Mouse (Mus musculus) hindbrain, embryonic 15.5 days (tissue): ENCODE results near the gene Rnf222. TPM values are rescaled to one million over a fixed set of nuclear protein-coding genes. Genes with fewer than 3 reads are reported as not detected.

Experiments used
- ATAC-seq: fragments of 200-750 bp; cut with Nextera tagmentation; 2 replicates; pipeline ENCODE4 v1.8.0; 2017; ENCODE audit warnings: low read depth, moderate number of reproducible peaks, moderate TSS enrichment; ENCODE audit not compliant: low FRiP score
- H3K27ac ChIP-seq: fragments of 300-500 bp; sonication (generic); replicated peaks from 2 replicates; pipeline ENCODE4 v1.5.1; 2015; ENCODE audit warnings: mild to moderate bottlenecking, inconsistent platforms
- H3K27me3 ChIP-seq: fragments of 300-500 bp; sonication (generic); 2 replicates; pipeline ENCODE4 v1.6.1; 2015; ENCODE audit warnings: control low read depth, inconsistent platforms
- H3K36me3 ChIP-seq: fragments of 300-500 bp; sonication (generic); 2 replicates; pipeline ENCODE4 v1.6.1; 2015; ENCODE audit warnings: control low read depth, inconsistent platforms
- H3K4me1 ChIP-seq: fragments of 300-500 bp; sonication (generic); replicated peaks from 2 replicates; pipeline ENCODE4 v1.6.1; 2015; ENCODE audit warnings: control low read depth, inconsistent platforms
- H3K4me2 ChIP-seq: fragments of 300-500 bp; sonication (generic); 2 replicates; pipeline ENCODE4 v1.6.1; 2015; ENCODE audit warnings: moderate library complexity, mild to moderate bottlenecking, inconsistent platforms
- H3K4me3 ChIP-seq: fragments of 300-500 bp; sonication (generic); 2 replicates; pipeline ENCODE4 v1.5.1; 2015; ENCODE audit warnings: mild to moderate bottlenecking, inconsistent platforms
- H3K9ac ChIP-seq: fragments of 300-500 bp; sonication (generic); 2 replicates; pipeline ENCODE4 v1.6.1; 2015; ENCODE audit warnings: inconsistent platforms
- H3K9me3 ChIP-seq: fragments of 300-500 bp; sonication (generic); 2 replicates; pipeline ENCODE4 v1.6.1; 2016; ENCODE audit warnings: control low read depth, inconsistent platforms
- WGBS: fragments of 180-500 bp; shearing (Covaris S2); methylation state at CpG from one replicate; pipeline ENCODE4 v1.1.7; 2015; 5-methylcytosine and 5-hydroxymethylcytosine counted together
- polyA plus RNA-seq: library from polyadenylated mRNA; unstranded; fragments of >200 nt; fragmentation: Nextera tagmentation; extraction: Ambion mirVana; gene quantifications from 2 replicates; pipeline ENCODE4 v1.2.1, GENCODE M21; 2015

Rnf222 gene
- polyA plus RNA-seq, 1 experiment from 2014 or later = not detected

DNA sequence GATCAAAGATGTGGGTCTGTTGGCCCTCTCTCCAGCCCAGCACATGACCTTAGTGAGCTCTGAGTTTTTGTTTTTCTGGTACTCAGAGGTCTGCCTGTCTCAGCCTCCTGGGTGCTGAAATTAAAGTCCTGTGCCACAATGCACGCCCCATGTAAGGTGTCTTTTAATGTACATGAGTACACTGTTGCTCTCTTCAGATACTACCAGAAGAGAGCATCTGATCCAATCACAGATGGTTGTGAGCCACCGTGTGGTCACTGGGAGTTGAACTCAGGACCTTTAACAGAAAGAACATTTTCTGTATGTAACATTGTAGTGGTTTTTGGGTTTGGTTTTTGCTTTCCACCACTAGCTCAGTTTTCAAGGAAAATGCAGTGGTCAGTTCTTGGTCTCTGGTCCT is 15.4 kb downstream of the Rnf222 start:
- Histone ChIP-seq H3K4me1 (peaks cover 17% of the 10 kb centered on the region), H3K9ac (no peak overlapping the region), H3K27ac (no peak overlapping the region), H3K4me2 (no peak overlapping the region), H3K27me3 (no peaks in the 10 kb centered on the region), H3K36me3 (peaks cover 46% of the 10 kb centered on the region), H3K9me3 (no peaks in the 10 kb centered on the region), H3K4me3 (no peak overlapping the region)
- ATAC-seq = no peak
- 95% methylated on average over 2 of the region's 2 CpGs for WGBS

DNA sequence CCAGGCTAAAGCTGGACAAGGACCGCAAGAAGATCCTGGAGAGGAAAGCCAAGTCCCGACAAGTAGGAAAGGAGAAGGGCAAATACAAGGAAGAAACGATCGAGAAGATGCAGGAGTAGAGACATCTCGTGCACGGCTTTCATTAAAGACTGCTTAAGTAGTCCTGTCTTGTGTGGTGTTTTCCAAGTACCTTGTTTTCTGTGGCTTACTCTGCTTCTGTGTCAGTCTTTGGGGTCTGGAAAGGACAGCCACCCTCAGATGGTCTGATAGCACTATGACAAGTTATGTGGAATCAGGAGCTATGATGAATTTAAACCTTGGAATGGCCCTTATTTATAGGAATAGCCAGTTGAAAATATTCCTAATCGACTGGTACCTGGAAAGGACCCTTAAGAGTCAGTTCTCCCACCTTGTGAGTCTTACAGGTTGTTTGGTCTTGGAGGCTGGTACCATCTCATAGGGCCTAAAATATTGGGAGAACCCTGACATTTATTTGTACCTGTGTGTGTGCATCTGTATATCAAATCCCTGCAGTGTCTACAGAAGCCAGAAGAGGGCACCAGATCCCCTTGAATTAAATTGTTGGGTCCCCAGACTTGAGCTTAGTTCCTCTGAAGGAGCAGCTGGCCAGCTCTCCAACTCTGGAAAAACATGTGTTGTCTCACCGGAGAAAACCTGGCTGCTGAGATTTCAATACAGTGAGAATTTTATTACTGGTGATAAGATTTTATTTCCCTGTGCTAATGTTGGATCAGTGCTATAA is 16.2 kb downstream of the Rnf222 start:
- H3K4me3 ChIP-seq = no peak overlapping the region
- H3K9me3 ChIP-seq = no peaks in the 10 kb centered on the region
- H3K4me2 ChIP-seq = no peak overlapping the region
- ATAC-seq = no peak
- H3K9ac ChIP-seq = no peak overlapping the region
- 84% methylated on average over 8 of the region's 8 CpGs for WGBS
- H3K4me1 ChIP-seq = peaks cover 17% of the 10 kb centered on the region
- H3K36me3 ChIP-seq = peaks cover 46% of the 10 kb centered on the region
- no peak overlapping the region for H3K27ac ChIP-seq
- no peaks in the 10 kb centered on the region for H3K27me3 ChIP-seq

DNA sequence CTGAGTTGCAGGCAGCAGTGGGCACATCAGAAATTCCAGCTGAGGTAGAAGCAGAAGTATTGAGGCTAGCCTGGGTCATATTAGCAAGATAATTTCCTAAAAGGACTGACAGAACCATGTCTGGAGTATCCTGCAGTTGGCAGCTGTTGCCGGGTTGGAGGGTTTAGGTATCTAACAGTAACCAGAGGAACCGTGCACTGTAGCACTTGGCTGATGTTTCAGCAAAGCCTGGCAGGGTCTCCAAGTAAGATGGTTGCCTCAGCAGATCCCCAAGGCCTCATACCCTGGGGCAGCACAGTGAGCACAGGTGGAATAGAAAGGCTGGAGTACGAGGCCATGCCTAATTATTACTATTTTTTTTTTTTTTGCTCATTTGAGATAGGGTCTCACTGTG is 16.8 kb downstream of the Rnf222 start:
- Histone ChIP-seq H3K36me3 (peaks cover 46% of the 10 kb centered on the region), H3K27me3 (no peaks in the 10 kb centered on the region), H3K9ac (no peak overlapping the region), H3K9me3 (no peaks in the 10 kb centered on the region), H3K27ac (no peak overlapping the region), H3K4me1 (peaks cover 17% of the 10 kb centered on the region), H3K4me3 (no peak overlapping the region), H3K4me2 (no peak overlapping the region)
- WGBS = 84% methylated on average over 3 of the region's 3 CpGs
- no peak for ATAC-seq

DNA sequence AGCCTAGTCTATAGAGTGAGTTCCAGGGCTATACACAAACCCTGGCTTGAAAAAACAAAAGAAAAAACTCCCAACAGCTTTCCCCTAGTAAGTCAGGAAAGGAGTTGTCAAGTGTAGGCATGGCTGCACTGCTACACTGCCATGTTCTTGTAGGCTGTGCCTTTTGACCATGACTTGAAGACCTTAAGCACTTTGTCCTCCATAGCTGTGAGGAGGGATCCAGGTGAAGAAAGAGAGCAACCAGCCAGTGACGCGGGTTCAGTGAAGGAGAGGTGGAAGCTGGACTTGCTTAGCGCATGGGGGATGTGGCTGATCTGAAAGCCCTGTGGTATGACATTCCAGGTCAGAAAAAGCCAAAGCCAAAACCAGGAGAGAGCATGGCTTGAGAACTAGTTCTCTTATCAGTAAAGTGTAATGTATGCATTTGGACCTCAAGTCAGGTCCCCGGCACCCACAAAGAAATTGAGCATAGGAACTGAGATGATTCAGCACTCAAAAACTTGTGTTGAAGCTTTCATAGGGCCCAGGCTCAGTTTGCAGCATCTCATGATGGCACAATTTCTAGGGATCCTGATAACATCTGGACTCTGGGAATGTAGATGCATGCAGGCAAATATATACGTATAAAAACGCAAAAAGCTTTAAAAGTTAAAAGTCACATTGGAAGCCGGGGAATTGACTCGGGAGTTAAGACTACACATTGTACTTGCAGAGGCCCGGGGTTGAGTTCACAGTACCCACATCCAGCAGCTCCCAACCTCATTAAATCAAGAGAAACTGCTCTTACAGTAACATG is 17.5 kb downstream of the Rnf222 start:
- H3K4me2 ChIP-seq = no peak overlapping the region
- H3K4me1 ChIP-seq = peaks cover 15% of the 10 kb centered on the region
- H3K36me3 ChIP-seq = peaks cover 46% of the 10 kb centered on the region
- H3K9me3 ChIP-seq = no peaks in the 10 kb centered on the region
- H3K9ac ChIP-seq = no peak overlapping the region
- H3K4me3 ChIP-seq = no peak overlapping the region
- H3K27me3 ChIP-seq = no peaks in the 10 kb centered on the region
- ATAC-seq = no peak
- no peak overlapping the region for H3K27ac ChIP-seq
- 94% methylated on average over 9 of the region's 9 CpGs for WGBS

DNA sequence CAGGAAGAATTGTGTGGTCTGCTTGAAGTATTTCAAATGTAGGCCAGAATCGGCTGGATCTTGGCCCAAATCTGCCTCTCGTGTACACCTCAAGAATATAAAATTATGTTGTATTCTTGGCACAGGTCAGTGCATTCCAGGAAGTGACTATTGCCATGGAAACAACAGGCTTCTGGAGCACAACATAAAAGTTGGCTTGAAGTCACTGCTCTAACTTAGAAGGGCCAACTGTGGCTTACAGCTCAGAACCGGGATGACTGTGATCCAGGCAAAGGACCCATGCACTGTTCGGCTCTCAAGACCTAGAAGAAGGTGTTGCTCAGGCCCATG is 18.1 kb downstream of the Rnf222 start:
- Histone ChIP-seq H3K27me3 (no peaks in the 10 kb centered on the region), H3K9me3 (no peaks in the 10 kb centered on the region), H3K36me3 (peaks cover 46% of the 10 kb centered on the region), H3K4me2 (no peak overlapping the region), H3K4me1 (peaks cover 14% of the 10 kb centered on the region), H3K9ac (no peak overlapping the region), H3K4me3 (no peak overlapping the region), H3K27ac (no peak overlapping the region)
- no peak for ATAC-seq
- 76% methylated on average over 4 of the region's 4 CpGs for WGBS

DNA sequence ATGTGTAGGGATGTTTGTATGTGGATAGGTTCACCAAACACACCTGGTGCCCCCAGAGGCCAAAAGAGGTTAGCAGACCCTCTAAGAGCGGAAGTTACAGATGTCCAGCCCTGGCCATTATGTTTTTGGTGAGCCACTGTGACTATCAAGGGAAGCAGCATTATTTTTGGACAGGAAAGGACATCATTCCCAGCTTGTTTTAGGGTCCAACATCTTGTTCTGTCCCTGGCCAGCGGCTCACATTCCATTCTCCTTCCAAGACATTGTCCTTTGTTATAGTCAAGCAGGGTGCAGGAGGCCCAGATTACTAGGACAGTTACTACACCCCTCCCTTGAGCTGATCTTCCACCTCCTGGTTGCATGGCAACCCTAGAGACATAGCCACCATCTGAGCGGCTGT is 18.9 kb downstream of the Rnf222 start:
- Histone ChIP-seq H3K4me1 (peaks cover 13% of the 10 kb centered on the region), H3K27me3 (no peaks in the 10 kb centered on the region), H3K4me3 (no peak overlapping the region), H3K36me3 (peaks cover 46% of the 10 kb centered on the region), H3K9me3 (no peaks in the 10 kb centered on the region), H3K9ac (no peak overlapping the region), H3K27ac (no peak overlapping the region), H3K4me2 (no peak overlapping the region)
- WGBS = 71% methylated on average over 3 of the region's 3 CpGs
- ATAC-seq = no peak

DNA sequence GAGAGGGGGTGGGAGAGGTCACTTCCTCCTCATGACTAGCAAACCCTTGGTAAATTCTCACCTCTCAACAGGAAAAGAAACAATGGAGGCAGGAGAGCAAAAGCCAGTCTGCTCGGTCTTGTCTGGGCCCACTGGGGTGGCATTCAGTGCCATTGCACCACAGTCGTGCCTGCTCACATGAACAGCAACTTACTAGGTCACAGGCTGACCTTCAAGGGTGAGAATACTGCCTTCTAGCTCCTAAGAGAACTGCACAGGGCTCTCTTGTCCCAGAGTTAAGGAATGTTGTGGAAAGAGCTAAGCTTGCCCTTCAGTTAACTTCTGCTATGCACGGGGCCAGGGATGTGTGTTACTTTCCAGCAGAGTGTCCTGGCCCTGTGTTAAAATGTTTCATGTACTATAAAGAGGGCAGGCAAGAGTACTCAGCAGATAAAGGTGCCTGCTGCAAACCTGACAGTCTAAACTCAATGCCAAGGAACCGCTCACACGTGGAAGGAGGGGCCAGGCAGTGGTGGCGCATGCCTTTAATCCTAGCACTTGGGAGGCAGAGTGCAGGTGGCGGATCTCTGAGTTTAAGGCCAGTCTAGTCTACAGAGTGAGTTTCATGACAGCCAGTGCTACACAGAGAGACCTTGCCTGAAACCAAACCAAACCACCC is 20.6 kb downstream of the Rnf222 start:
- WGBS = 64% methylated on average over 7 of the region's 7 CpGs
- Histone ChIP-seq H3K4me3 (no peak overlapping the region), H3K9me3 (no peaks in the 10 kb centered on the region), H3K4me1 (peaks cover 4% of the 10 kb centered on the region; the same call in 1 of the 2 replicates), H3K9ac (no peak overlapping the region), H3K27ac (no peak overlapping the region), H3K36me3 (peaks cover 32% of the 10 kb centered on the region), H3K4me2 (no peak overlapping the region), H3K27me3 (no peaks in the 10 kb centered on the region)
- no peak for ATAC-seq

DNA sequence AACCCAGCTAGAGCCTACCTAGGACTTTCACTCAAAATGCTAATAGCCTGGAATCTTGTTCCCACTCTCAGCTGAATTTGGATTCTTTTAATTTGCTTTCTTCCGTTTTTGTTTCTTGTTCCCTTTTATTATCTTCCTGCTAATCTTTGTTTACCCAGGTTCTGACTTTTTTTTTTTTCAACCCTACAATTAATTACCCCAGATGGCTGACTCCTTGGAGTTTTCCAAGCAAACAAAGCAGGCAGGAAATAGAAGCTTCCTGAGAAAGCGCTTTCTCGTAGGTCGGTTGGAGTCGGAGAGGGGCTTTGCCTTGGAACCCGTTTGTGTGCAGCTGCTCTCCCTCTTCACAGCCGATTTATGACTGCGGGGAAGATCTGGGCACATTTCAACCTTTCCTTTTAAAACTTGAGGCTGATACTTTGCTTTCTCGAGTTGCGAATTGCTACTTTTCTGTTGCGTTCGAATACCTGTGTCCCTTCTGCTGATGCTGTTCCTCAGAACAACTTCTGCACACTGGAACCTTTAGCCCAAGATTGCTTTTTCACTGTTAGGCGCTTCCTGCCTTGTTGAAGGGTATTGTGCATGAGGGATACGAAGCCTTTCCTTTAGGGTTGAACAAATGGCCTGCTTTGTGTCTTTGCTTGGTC is 23.3 kb downstream of the Rnf222 start:
- Histone ChIP-seq H3K27me3 (no peaks in the 10 kb centered on the region), H3K9me3 (no peaks in the 10 kb centered on the region), H3K4me1 (no peaks in the 10 kb centered on the region), H3K9ac (no peak overlapping the region), H3K36me3 (peaks cover 6% of the 10 kb centered on the region), H3K4me3 (no peak overlapping the region), H3K27ac (no peak overlapping the region), H3K4me2 (no peak overlapping the region)
- whole genome bisulfite sequencing = 64% methylated on average over 14 of the region's 14 CpGs
- ATAC-seq = no peak

DNA sequence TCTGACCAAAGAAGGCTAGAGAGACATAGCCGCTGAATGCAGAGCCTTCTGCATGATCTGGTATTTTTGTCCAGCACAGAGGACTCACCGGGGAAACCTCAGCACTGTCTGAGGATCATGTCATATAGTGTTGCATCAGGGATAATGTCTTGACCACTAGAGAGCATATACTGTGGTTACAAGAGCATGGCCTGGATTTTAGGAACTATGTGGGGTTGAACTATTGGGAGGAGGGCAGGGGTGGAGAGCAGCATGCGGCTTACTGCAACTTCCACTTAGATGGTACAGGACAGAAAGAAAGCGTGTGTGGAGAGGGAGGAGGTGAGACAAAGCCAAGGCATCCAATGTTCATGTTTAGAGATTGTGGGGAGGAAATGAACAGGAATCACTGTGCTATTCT is 26.2 kb downstream of the Rnf222 start:
- no peak overlapping the region for H3K4me2 ChIP-seq
- no peaks in the 10 kb centered on the region for H3K36me3 ChIP-seq
- 90% methylated on average over 4 of the region's 4 CpGs for WGBS
- H3K4me1 ChIP-seq = no peaks in the 10 kb centered on the region
- H3K9me3 ChIP-seq = no peaks in the 10 kb centered on the region
- H3K9ac ChIP-seq = no peak overlapping the region
- no peak for ATAC-seq
- H3K27ac ChIP-seq = no peak overlapping the region
- H3K4me3 ChIP-seq = no peak overlapping the region
- H3K27me3 ChIP-seq = no peaks in the 10 kb centered on the region

DNA sequence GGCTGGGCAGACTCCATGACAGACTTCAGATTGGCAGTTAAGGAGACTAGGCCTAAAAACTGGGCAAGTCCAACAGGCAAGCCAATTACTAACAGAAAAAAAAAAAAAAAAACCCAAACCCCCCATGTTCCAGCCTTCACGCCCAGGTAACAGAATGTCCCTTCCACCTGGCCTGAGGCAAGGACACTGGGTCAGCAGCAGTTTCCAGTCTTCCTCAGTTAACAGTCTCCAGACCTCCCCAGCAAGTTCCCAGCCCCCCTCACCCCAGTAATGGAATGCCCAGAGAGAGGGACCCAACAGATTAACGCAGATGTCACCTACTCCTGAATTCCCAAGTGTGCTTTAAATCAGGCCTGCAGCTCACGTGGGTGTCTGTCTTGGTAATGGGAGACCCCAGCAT is 34.8 kb downstream of the Rnf222 start:
- Histone ChIP-seq H3K27me3 (no peaks in the 10 kb centered on the region), H3K4me3 (no peak overlapping the region), H3K9me3 (no peaks in the 10 kb centered on the region), H3K36me3 (no peaks in the 10 kb centered on the region), H3K4me2 (no peak overlapping the region), H3K4me1 (no peaks in the 10 kb centered on the region), H3K9ac (no peak overlapping the region), H3K27ac (no peak overlapping the region)
- WGBS = 66% methylated on average over 3 of the region's 3 CpGs
- ATAC-seq = no peak

DNA sequence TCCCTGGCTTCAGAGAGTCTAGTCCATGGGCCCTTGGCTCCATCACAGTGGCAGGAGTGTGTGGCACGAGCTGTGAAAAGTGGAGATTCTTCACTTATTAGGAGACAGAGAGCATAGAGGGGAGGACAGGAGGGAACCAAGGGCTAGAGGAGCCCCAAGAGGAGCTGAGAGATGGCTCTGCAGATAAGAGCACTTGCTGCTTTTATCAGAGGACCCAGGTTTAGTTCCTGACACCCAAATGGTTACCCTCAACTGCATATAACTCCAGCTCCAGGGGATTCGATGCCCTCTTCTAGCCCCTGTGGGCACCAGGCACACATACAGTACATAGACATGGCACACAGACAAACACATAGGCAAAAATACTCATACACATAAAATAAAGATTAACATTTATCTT is 36.4 kb downstream of the Rnf222 start:
- H3K4me3 ChIP-seq = no peak overlapping the region
- ATAC-seq = no peak
- 87% methylated on average over 2 of the region's 2 CpGs for WGBS
- no peaks in the 10 kb centered on the region for H3K4me1 ChIP-seq
- no peaks in the 10 kb centered on the region for H3K27me3 ChIP-seq
- no peaks in the 10 kb centered on the region for H3K36me3 ChIP-seq
- H3K27ac ChIP-seq = no peak overlapping the region
- H3K4me2 ChIP-seq = no peak overlapping the region
- H3K9me3 ChIP-seq = no peaks in the 10 kb centered on the region
- H3K9ac ChIP-seq = no peak overlapping the region

DNA sequence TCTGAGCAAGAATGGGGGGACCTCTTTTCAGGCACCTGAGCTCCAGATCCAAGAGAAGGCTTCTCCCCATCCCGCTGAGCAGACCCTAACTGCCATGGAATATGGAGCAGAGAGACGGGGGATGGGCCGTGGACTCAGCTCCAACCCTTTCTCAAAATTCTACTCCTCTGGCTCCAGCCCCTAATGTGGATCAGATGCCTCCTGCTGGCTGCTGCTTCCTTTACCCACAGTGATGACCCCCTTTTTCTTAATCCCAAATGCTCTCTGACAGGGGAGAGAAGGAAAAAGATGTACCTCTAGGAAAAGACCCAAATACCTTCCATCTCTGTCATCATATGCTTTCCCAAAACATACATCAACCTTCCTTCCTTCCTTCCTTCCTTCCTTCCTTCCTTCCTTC is 38.6 kb downstream of the Rnf222 start, which contains the start of gene Odf4:
TSS of gene Odf4 (minus strand) at position 101 of the 400 bp plus-strand sequence.
- no peaks in the 10 kb centered on the region for H3K4me1 ChIP-seq
- H3K36me3 ChIP-seq = no peaks in the 10 kb centered on the region
- WGBS = 78% methylated on average over 3 of the region's 3 CpGs
- H3K9ac ChIP-seq = no peak within 1 kb of the TSS
- H3K27ac ChIP-seq = no peak within 1 kb of the TSS
- H3K27me3 ChIP-seq = no peaks in the 10 kb centered on the region
- H3K4me3 ChIP-seq = no peak within 1 kb of the TSS
- no peak for ATAC-seq
- H3K4me2 ChIP-seq = no peak within 1 kb of the TSS
- no peaks in the 10 kb centered on the region for H3K9me3 ChIP-seq
